Mouse (Mus musculus) testis, adult 2 months (tissue): ENCODE data around the gene Sla2. TPM values are rescaled to one million over a fixed set of nuclear protein-coding genes. Genes with fewer than 3 reads are reported as not detected.
"Not testable (repeated sequence)": the region's sequence is repeated elsewhere in the genome, so short reads cannot be mapped to it uniquely, and the experiment has no call there.

Source experiments
- H3K27ac ChIP-seq: fragments of 200-500 bp; 2 replicates; pipeline ENCODE4 v1.5.1; 2012; ENCODE audit warnings: low read depth, low read length; ENCODE audit not compliant: control insufficient read depth, insufficient read depth
- H3K27me3 ChIP-seq: fragments of 200-500 bp; 2 replicates; pipeline ENCODE4 v1.6.1; 2012; ENCODE audit warnings: mild to moderate bottlenecking, low read length, moderate library complexity; ENCODE audit not compliant: control insufficient read depth, insufficient read depth
- H3K36me3 ChIP-seq: fragments of 200-500 bp; 2 replicates; pipeline ENCODE4 v1.6.1; 2012; ENCODE audit warnings: mild to moderate bottlenecking, low read length; ENCODE audit not compliant: control insufficient read depth, insufficient read depth
- H3K4me1 ChIP-seq: fragments of 200-500 bp; 2 replicates; pipeline ENCODE4 v1.6.1; 2012; ENCODE audit warnings: low read length; ENCODE audit not compliant: control insufficient read depth, insufficient read depth
- H3K4me3 ChIP-seq: fragments of 200-500 bp; 2 replicates; pipeline ENCODE4 v1.5.1; 2012; ENCODE audit warnings: low read depth, mild to moderate bottlenecking, low read length, moderate library complexity, mixed read lengths; ENCODE audit not compliant: control insufficient read depth
- CTCF ChIP-seq: fragments of 200-500 bp; IDR thresholded peaks from 2 replicates; pipeline ENCODE4 v1.5.1; 2012; ENCODE audit warnings: low read depth, mild to moderate bottlenecking, inconsistent platforms, low read length, moderate library complexity; ENCODE audit not compliant: control insufficient read depth, insufficient read depth, insufficient replicate concordance
- POLR2A ChIP-seq: fragments of 200-500 bp; IDR thresholded peaks from 2 replicates; pipeline ENCODE4 v1.6.1; 2012; ENCODE audit warnings: low read depth, mild to moderate bottlenecking, inconsistent platforms, low read length, moderate library complexity; ENCODE audit not compliant: control insufficient read depth
- polyA plus RNA-seq: library from polyadenylated mRNA; depleted of rRNA; stranded (reverse); fragments of >200 nt; gene quantifications from 2 replicates; pipeline ENCODE4 v1.2.3, GENCODE M21; 2012; rRNA removed

The Sla2 gene
- polyA plus RNA-seq: 0.14 and 0.16 TPM in 2 replicates

GRCm38 (mm10) chr2:156887017-156887416, at the start of gene Sla2:
Sla2 (minus strand) TSS chr2:156887192.
- Histone ChIP-seq H3K36me3 (no peaks in the 10 kb centered on the region), H3K27ac (no peak within 1 kb of the TSS), H3K27me3 (no peaks in the 10 kb centered on the region), H3K4me3 (no peak within 1 kb of the TSS), H3K4me1 (no peaks in the 10 kb centered on the region)
- TF ChIP-seq CTCF: no peak

DNA sequence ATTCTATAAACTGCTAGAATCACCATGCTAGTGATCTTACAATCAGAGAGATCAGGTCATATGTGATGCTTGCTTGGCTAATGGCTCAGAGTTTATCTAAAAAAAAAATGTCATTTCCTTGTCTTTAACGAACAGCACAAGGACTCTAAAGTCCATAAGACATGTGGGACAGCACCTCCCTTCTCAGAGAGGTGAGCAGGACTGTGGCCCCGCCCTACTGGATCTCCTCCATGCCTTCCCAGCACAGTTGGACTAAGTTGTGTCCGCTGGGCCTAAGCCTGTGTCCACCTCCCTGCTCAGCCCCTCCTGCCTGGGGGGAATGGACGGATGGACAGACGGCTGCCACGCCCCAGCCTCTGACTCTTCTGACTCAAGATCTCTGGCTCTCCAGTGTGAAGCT, 48.0 kb upstream of the Sla2 start:
- no peaks in the 10 kb centered on the region for H3K27me3 ChIP-seq
- TF ChIP-seq POLR2A: no peak
- TF ChIP-seq CTCF: no peak

DNA sequence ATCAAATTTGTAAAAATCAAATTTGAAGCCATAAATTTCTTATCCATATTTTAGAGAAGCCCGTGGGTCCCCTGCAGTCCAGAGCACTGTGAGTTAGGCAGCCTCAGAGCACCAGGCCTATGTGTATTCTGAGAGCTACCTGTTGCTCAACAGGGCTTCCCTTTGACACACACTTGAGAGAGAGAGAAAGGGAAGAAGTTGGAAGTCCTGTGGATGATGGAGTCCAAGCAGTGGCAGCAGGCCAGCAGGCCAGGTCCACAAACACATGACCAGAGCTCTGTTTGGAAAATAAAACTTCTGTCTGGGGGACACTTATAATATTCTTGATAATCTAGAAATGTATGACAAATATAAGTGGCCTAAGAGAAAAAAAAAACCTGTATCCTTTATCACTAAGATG, 46.4 kb upstream of the Sla2 start:
- Histone ChIP-seq H3K27me3 (no peaks in the 10 kb centered on the region), H3K36me3 (no peaks in the 10 kb centered on the region; the same call in 1 of the 2 replicates), H3K4me3 (no peak overlapping the region), H3K4me1 (no peaks in the 10 kb centered on the region), H3K27ac (no peak overlapping the region)
- TF ChIP-seq POLR2A: no peak
- no peak for TF ChIP-seq CTCF

More for the DNA sequence above, 48.0 kb upstream of the Sla2 start:
- H3K4me3 ChIP-seq: no peak overlapping the region
- no peaks in the 10 kb centered on the region; the same call in 1 of the 2 replicates for H3K36me3 ChIP-seq
- no peaks in the 10 kb centered on the region for H3K4me1 ChIP-seq
- H3K27ac ChIP-seq: no peak overlapping the region

DNA sequence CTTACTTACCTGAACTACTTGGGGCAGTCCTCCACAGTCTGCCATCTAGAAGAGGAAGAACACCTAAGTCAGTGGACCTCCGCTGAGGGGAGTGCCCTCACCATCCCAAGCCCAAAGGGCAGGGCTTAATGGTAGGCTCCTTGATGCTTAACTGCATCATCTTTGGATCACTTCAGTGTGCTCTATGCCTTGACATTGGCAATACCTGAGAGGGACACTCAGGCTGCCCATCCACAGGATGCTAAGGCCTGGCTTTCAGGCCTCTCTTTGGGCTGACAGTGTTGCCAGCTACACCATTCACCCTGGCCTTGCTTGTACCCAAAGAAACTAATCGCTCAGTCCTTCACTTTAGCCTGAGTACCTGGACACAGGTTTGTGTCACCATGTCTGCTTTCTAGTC, 44.4 kb upstream of the Sla2 start:
- Histone ChIP-seq H3K27me3 (no peaks in the 10 kb centered on the region), H3K4me1 (no peaks in the 10 kb centered on the region), H3K27ac (no peak overlapping the region), H3K4me3 (no peak overlapping the region), H3K36me3 (no peaks in the 10 kb centered on the region; the same call in 1 of the 2 replicates)
- TF ChIP-seq POLR2A: no peak
- TF ChIP-seq CTCF: no peak

- Histone ChIP-seq H3K27me3 (no peaks in the 10 kb centered on the region), H3K36me3 (no peaks in the 10 kb centered on the region; the same call in 1 of the 2 replicates), H3K4me1 (no peaks in the 10 kb centered on the region), H3K4me3 (no peak overlapping the region), H3K27ac (no peak overlapping the region)
- TF ChIP-seq CTCF (no peak), POLR2A (no peak)
These were observed 43.6 kb upstream of the Sla2 start for GRCm38 (mm10) chr2:156930549-156930948.

DNA sequence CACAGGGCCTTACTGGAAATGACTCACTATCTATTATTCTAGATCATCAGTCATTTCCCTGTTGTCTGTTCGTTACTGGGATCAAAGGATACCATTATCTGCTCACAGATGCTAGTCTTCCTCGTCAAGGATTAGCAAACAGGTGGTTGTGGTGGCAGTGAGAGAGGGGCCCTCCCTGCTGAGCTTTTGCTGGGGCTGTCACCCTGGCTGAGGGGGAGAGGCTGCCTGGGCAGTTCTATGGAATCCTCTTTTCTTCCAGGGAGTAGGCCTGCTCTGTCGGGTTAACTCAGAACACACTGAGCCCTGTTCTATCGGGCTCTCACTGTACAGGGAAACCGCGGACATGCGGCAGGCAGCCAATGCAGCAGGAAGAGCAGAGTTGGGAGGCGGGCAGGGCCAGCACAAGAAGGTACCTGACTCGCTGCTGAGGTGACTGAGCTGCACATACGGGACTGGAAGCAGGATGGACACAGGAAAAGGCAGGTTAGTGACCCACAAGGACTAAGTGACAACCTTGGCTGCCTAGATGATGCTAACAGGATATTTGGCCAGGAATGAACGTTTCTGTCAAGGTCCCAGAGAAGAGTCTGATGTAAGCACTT, 42.6 kb upstream of the Sla2 start:
- no peak overlapping the region for H3K4me3 ChIP-seq
- TF ChIP-seq POLR2A: no peak
- TF ChIP-seq CTCF: no peak
- no peaks in the 10 kb centered on the region; the same call in 1 of the 2 replicates for H3K36me3 ChIP-seq
- no peak overlapping the region for H3K27ac ChIP-seq
- H3K4me1 ChIP-seq: no peaks in the 10 kb centered on the region
- no peaks in the 10 kb centered on the region for H3K27me3 ChIP-seq

DNA sequence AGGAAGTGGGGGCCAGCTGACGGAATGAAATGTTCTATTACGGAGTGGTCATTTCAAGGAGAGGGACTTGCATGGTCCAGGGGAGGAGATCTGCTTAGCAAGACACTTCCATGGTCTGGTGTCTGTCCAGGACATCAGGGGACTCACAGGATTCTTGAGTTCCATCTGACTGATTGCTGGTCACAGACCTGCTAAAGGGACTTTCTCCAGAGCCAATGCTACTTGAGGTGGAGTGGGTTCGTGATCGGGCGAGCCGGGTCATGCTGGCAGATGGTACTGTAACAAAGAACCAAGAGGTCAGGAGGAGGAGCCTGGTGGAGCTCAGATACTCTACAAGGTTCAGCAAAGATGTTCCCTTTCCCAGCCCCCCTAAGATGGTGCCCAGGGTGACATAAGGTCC, 41.6 kb upstream of the Sla2 start:
- TF ChIP-seq CTCF: no peak
- no peak for TF ChIP-seq POLR2A
- Histone ChIP-seq H3K27me3 (no peaks in the 10 kb centered on the region), H3K4me1 (no peaks in the 10 kb centered on the region), H3K4me3 (no peak overlapping the region), H3K27ac (no peak overlapping the region), H3K36me3 (no peaks in the 10 kb centered on the region; the same call in 1 of the 2 replicates)

DNA sequence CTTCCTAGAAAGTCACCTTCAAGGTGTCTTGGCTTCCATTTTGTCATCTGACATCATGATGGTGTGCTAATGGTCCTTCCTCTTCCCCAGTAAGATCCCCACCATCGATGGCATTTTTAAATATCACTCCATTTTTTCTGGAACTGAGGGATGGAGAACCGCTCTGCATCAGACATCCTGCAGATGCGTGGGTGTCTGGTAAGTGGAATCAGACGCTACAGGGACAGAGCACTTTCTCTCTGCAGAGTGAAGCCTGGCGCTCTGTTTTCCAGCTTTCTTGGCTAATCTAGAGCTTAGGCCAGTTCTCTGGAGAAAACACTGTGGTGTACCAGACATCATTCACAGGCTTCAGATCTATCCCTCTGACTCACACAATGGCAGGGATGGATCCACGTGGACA, 40.7 kb upstream of the Sla2 start:
- H3K4me3 ChIP-seq: no peak overlapping the region
- H3K36me3 ChIP-seq: no peaks in the 10 kb centered on the region; the same call in 1 of the 2 replicates
- TF ChIP-seq CTCF: no peak
- no peak for TF ChIP-seq POLR2A
- H3K27ac ChIP-seq: no peak overlapping the region
- no peaks in the 10 kb centered on the region for H3K4me1 ChIP-seq
- no peaks in the 10 kb centered on the region for H3K27me3 ChIP-seq

GRCm38 (mm10) chr2:156925611-156926010, 38.6 kb upstream of the Sla2 start:
- H3K27me3 ChIP-seq, H3K36me3 ChIP-seq, H3K27ac ChIP-seq, H3K4me3 ChIP-seq, H3K4me1 ChIP-seq: not testable (repeated sequence)

GRCm38 (mm10) chr2:156925075-156925474, 38.1 kb upstream of the Sla2 start:
- not testable (repeated sequence) for H3K27me3 ChIP-seq, H3K4me1 ChIP-seq, H3K36me3 ChIP-seq, H3K27ac ChIP-seq, H3K4me3 ChIP-seq
